Mouse (Mus musculus) B cell, adult 62 days (primary cell): Measurements from ENCODE around the gene Crnkl1. TPM values are rescaled to one million over a fixed set of nuclear protein-coding genes. Genes with fewer than 3 reads are reported as not detected.

Experiments used
- total RNA-seq: library from RNA; stranded (reverse); gene quantifications from 4 replicates; pipeline ENCODE4 v1.2.4, GENCODE M21; 2023

The Crnkl1 gene
- 46.8 to 51.1 TPM (median 48.7 TPM) in 4 replicates for total RNA-seq

GRCm38 (mm10) chr2:145934339-145935231 is at the start of gene Crnkl1, which contains the start of gene Cfap61:
Gene Crnkl1, minus strand, starts transcription at chr2:145935014.
Gene Cfap61, plus strand, starts transcription at chr2:145934784.

GRCm38 (mm10) chr2:145901861-145902260 is 33.0 kb downstream of the Crnkl1 start, which contains the start of gene Naa20:
Gene Naa20, plus strand, starts transcription at chr2:145902099.

Other genes starting within 250 kb of the Crnkl1 start
- 22.2 to 32.7 TPM (median 29.7 TPM) in 4 replicates for gene Naa20, start 32.9 kb downstream of the Crnkl1 start, total RNA-seq
- 1.1 TPM in 1 of 4 replicates, not detected in the others for gene Cfap61, start 230 bp downstream of the Crnkl1 start, total RNA-seq